Mouse (Mus musculus) left cerebral cortex, adult 2 months (tissue): ENCODE measurements at regions not wholly inside any gene's neighbourhood (a gene's known extent, or its start where the extent isn't known, plus 50 kb on each side); places are given as distances from the start of the nearest gene placed in this dataset.

Experiments
- DNase-seq, 2 experiments: peaks; one replicate each; pipeline ENCODE4 v3.0.0; 2021 to 2022; ENCODE audit warnings: low spot score in 2 of 2, mixed read lengths in 1 of 2; ENCODE audit errors: extremely low spot score in 1 of 2
- H3K27ac ChIP-seq: fragments of 200-600 bp; 2 replicates; pipeline ENCODE4 v1.8.1; 2022
- H3K4me3 ChIP-seq: fragments of 200-600 bp; 2 replicates; pipeline ENCODE4 v1.8.1; 2022
- CTCF ChIP-seq: fragments of 200-600 bp; IDR thresholded peaks from 2 replicates; pipeline ENCODE4 v1.8.1; 2022; ENCODE audit warnings: antibody characterized with exemption, mild to moderate bottlenecking, moderate library complexity
- intact Hi-C: fragments of 180-260 bp; cut with DNase I; formaldehyde crosslinking; loops from one replicate; pipeline ENCODE4 v1.15.1; 2025

DNA sequence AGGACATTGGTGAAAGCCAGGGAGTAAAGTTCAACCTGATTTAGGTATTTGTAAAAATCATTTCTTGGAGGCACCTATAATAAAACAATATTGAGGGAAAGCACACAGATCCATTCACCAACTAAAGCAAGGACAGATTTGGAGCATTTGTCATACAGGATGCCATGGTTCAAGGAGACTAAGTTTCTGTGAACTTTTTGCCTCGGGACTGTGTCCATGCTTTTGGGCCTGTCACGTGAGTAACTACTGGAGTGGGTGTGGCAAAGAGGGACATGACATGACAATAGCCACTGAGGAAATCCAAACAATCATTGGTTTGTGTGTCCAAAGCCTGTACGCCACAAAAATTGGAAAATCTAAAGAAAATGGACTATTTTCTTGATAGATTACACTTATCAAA, 241.4 kb downstream of the Ankrd50 start:
- H3K27ac ChIP-seq: no peak overlapping the region
- intact Hi-C loops: no loop called here
- no peak for TF ChIP-seq CTCF
- no peak overlapping the region for H3K4me3 ChIP-seq
- no peak for DNase-seq

GRCm38 (mm10) chr3:38237616-38238015, 247.0 kb downstream of the Ankrd50 start:
- DNase-seq: peak in 1 of 2 experiments; percentile 1
- no peak overlapping the region for H3K27ac ChIP-seq
- no peak overlapping the region for H3K4me3 ChIP-seq
- intact Hi-C loops: no loop called here
- no peak for TF ChIP-seq CTCF

- peak in 1 of 2 experiments; percentile 1 for DNase-seq
- Histone ChIP-seq H3K27ac (no peak overlapping the region), H3K4me3 (no peak overlapping the region)
- no peak for TF ChIP-seq CTCF
- intact Hi-C loops: no loop called here
These were observed 248.9 kb downstream of the Ankrd50 start for GRCm38 (mm10) chr3:38235736-38236083.

- DNase-seq: no peak
- no peak for TF ChIP-seq CTCF
- Histone ChIP-seq H3K27ac (no peak overlapping the region), H3K4me3 (no peak overlapping the region)
- intact Hi-C loops: no loop called here
These were observed 249.5 kb downstream of the Ankrd50 start for GRCm38 (mm10) chr3:38235033-38235735.

GRCm38 (mm10) chr3:38234534-38234933, 250.1 kb downstream of the Ankrd50 start:
- Histone ChIP-seq H3K27ac (no peak overlapping the region), H3K4me3 (no peak overlapping the region)
- intact Hi-C loops: no loop called here
- TF ChIP-seq CTCF: no peak
- DNase-seq: no peak

DNA sequence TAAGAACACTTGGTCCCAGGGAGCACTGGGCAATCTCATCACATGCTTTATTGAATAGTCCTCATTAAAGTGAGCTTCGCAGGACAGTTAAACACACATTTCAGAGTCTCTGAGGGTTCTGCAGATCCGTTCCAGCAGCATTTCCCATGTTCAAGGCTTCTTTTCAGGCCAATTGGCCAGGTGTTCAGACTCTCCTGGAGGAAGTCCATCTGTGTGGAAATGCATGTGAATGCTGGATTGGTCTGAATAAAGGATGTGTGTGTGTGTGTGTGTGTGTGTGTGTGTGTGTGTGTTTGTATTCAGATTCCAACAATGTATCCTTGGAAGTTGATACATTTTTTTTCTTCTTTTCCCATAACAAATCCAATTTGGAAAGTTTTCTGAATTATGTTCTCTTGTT, 250.6 kb downstream of the Ankrd50 start:
- TF ChIP-seq CTCF: no peak
- intact Hi-C loops: no loop called here
- Histone ChIP-seq H3K27ac (no peak overlapping the region), H3K4me3 (no peak overlapping the region)
- no peak for DNase-seq

GRCm38 (mm10) chr3:38233091-38233490, 251.6 kb downstream of the Ankrd50 start:
- no peak overlapping the region for H3K27ac ChIP-seq
- intact Hi-C loops: no loop called here
- no peak for TF ChIP-seq CTCF
- no peak overlapping the region for H3K4me3 ChIP-seq
- DNase-seq: no peak

DNA sequence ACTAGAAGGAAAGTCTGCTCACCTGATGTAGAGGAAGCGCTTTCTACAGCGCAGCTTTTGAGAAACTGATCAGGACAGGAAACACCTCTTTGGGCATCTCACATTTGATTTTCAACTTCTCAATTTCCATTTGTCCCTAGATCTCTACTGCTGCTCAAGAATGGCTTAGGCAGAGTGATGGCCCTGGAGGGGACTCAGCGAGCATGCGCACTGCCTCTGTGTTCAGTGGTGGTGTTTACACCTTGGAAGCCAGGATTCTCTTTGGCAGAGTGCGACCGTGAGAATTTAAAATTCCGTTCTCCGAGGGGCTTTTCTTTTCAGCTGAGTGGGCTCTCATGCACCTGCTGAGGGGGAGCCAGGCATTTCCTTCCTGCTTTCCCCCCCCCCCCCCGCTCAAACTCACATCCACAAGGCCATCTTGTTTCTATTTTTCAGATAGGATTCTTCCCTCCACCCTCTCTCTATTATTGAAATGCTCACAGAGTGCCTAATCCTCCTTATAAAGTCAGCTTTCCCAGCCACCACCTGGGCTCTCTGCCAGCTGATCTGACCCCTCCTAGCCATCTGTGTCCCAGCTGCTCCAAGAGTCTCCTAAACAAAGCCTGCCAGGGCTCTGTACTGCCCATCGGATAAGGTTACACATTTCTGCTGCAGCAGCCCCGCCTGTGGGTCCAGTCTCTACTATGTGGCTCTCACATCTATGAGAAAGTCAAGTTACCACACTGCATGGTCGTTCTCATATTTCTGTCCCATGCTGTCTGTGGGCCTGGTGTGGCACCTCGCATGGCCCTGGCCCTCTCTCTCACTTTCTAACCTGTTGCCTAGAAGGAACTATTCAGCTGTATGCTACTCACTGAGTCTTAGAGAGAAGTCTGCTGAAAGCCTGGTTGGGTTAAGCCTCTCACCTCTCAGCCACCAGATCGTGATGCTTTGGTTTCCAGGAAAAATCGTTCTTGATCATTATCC, 252.2 kb downstream of the Ankrd50 start:
- H3K27ac ChIP-seq: no peak overlapping the region
- no peak for TF ChIP-seq CTCF
- intact Hi-C loops: no loop called here
- DNase-seq: no peak
- no peak overlapping the region for H3K4me3 ChIP-seq

- DNase-seq: no peak
- TF ChIP-seq CTCF: no peak
- H3K4me3 ChIP-seq: no peak overlapping the region
- no peak overlapping the region for H3K27ac ChIP-seq
- intact Hi-C loops: no loop called here
These were observed 253.1 kb downstream of the Ankrd50 start for GRCm38 (mm10) chr3:38231506-38231905.

DNA sequence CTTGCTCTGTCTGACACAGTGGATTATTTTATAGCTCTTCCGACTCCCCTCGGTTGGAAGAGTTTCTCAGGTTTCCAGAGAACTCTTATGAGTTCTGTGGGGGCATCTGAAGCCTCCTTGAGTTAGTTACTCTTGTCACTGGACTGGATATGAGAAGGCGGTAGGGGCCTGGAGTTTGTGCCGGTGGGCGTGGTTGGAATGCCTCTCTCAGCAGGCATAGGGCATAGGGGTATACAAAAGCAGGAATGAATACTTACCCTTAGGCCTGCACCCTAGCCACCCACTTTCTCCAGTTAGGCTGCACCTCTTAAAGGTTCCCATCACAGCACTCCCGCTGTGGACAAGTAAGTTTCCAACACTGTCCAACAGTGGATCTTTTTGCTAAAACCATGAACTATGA, 253.8 kb downstream of the Ankrd50 start:
- Histone ChIP-seq H3K27ac (no peak overlapping the region), H3K4me3 (no peak overlapping the region)
- intact Hi-C loops: no loop called here
- no peak for DNase-seq
- TF ChIP-seq CTCF: no peak

GRCm38 (mm10) chr3:38229686-38230085, 255.0 kb downstream of the Ankrd50 start:
- intact Hi-C loops: loop anchor here (10.0 kb wide), 1 partner anchor 1015 kb away; no protein-coding TSS in a partner anchor
- DNase-seq: no peak
- no peak overlapping the region for H3K27ac ChIP-seq
- no peak overlapping the region for H3K4me3 ChIP-seq
- TF ChIP-seq CTCF: no peak

DNA sequence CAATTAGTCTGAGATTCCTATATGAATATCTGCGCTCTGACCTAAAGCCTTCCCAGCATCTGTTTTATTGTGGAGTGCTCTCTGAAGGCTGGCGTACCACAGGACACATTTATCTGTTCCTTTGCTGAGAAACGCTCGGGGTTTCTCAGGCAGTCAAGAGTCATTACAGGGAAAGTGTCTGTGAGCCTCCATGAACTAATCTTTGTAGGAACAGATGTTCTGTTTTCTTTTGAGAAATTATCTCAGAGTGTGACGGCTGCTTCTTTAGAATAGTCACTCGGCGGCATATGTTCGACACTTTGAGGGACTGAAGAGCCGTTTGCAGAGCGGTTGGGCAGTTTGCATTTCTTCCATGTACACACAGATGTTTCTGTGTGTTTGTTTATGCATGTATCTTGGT, 255.6 kb downstream of the Ankrd50 start:
- no peak for DNase-seq
- TF ChIP-seq CTCF: no peak; the same call in none of the 2 replicates
- H3K4me3 ChIP-seq: no peak overlapping the region

More for the DNA sequence above, 255.6 kb downstream of the Ankrd50 start:
- intact Hi-C loops: loop anchor here (10.0 kb wide), 1 partner anchor 1014 kb away; no protein-coding TSS in a partner anchor
- no peak overlapping the region for H3K27ac ChIP-seq
